7 mouse cellular contexts compared by ENCODE assay signal in the genomic region with DNA sequence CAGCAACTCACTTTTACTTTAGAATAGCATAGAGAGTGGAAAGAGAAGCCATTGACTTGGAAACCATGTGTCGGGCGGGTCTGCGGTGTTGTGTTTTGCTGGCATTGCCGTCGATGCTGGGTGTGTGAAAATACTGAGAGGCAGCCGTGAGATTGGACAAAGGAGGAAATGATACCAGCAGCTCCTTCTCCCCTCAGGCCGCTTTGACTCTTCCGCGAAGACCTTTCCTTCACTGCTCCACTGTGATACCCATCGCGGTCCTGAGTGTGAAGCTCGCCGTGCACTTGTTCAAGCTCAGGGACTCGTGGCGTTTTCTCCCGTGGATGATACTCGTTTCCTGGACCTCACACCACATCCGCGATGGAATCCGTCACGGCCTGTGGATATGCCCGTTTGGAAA. TPM values are rescaled to one million over a fixed set of nuclear protein-coding genes. Genes with fewer than 3 reads are reported as not detected.
A peak's percentile ranks its signal among the peaks of the same experiment; 100 is the strongest.
DNase-seq lines count a peak whose midpoint lies in the region; ATAC-seq lines count a peak whose summit lies in the region.
"Not testable (repeated sequence)": the region's sequence is repeated elsewhere in the genome, so short reads cannot be mapped to it uniquely, and the experiment has no call there.

No protein-coding gene starts in this region.

- not testable (repeated sequence) for H3K9ac ChIP-seq in hindbrain, embryonic 11.5 days (ENCODE audit: low read depth, low read length); intestine, embryonic 16.5 days (ENCODE audit: low read depth, low read length); limb, embryonic 13.5 days; lung, embryonic 16.5 days (ENCODE audit: low read length); midbrain, embryonic 14.5 days (replicated peaks; ENCODE audit: low read length); stomach, embryonic 14.5 days (replicated peaks; ENCODE audit: low read depth, low read length)

- 97% methylated on average over 10 of the region's 22 CpGs for WGBS in hindbrain, embryonic 11.5 days
- 96% methylated on average over 10 of the region's 22 CpGs for WGBS in intestine, embryonic 16.5 days
- WGBS in limb, embryonic 13.5 days: 96% methylated on average over 13 of the region's 22 CpGs
- WGBS in lung, embryonic 16.5 days: 94% methylated on average over 10 of the region's 22 CpGs
- WGBS in midbrain, embryonic 14.5 days: 97% methylated on average over 9 of the region's 22 CpGs
- WGBS in stomach, embryonic 14.5 days: 94% methylated on average over 9 of the region's 22 CpGs

- H3K9me3 ChIP-seq in hindbrain, embryonic 11.5 days (ENCODE audit: control insufficient read depth, low read length); intestine, embryonic 16.5 days (ENCODE audit: control insufficient read depth, low read length); lung, embryonic 16.5 days (ENCODE audit: control insufficient read depth, low read length); midbrain, embryonic 14.5 days (ENCODE audit: control insufficient read depth, low read length); stomach, embryonic 14.5 days (ENCODE audit: control insufficient read depth, low read depth, low read length): not testable (repeated sequence)
- H3K9me3 ChIP-seq in limb, embryonic 13.5 days: peaks cover 20% of the 10 kb centered on the region

- not testable (repeated sequence) for H3K4me3 ChIP-seq in hindbrain, embryonic 11.5 days (ENCODE audit: low read depth, low read length); intestine, embryonic 16.5 days (ENCODE audit: low read length); limb, embryonic 13.5 days; lung, embryonic 16.5 days (ENCODE audit: low read length); midbrain, embryonic 14.5 days (replicated peaks; ENCODE audit: low read depth, low read length); stomach, embryonic 14.5 days (ENCODE audit: low read depth, low read length)

- H3K36me3 ChIP-seq in hindbrain, embryonic 11.5 days (ENCODE audit: control insufficient read depth, insufficient read depth, low read length); intestine, embryonic 16.5 days (ENCODE audit: control insufficient read depth, insufficient read depth, low read length); limb, embryonic 13.5 days; lung, embryonic 16.5 days (ENCODE audit: control insufficient read depth, insufficient read depth, low read length); midbrain, embryonic 14.5 days (ENCODE audit: control insufficient read depth, insufficient read depth, low read length); stomach, embryonic 14.5 days (ENCODE audit: control insufficient read depth, insufficient read depth, low read length): not testable (repeated sequence)

- H3K4me1 ChIP-seq in hindbrain, embryonic 11.5 days (replicated peaks; ENCODE audit: control insufficient read depth, insufficient read depth, low read length); intestine, embryonic 16.5 days (ENCODE audit: control insufficient read depth, insufficient read depth, low read length); limb, embryonic 13.5 days; lung, embryonic 16.5 days (replicated peaks; ENCODE audit: control insufficient read depth, insufficient read depth, low read length); midbrain, embryonic 14.5 days (ENCODE audit: control insufficient read depth, insufficient read depth, low read length); stomach, embryonic 14.5 days (ENCODE audit: control insufficient read depth, insufficient read depth, low read length): not testable (repeated sequence)

- not testable (repeated sequence) for H3K4me2 ChIP-seq in hindbrain, embryonic 11.5 days (replicated peaks; ENCODE audit: low read depth, low read length); intestine, embryonic 16.5 days (ENCODE audit: low read depth, low read length); limb, embryonic 13.5 days (replicated peaks); lung, embryonic 16.5 days (ENCODE audit: low read depth, low read length); midbrain, embryonic 14.5 days (ENCODE audit: low read length); stomach, embryonic 14.5 days (replicated peaks; ENCODE audit: low read depth, low read length)

- not testable (repeated sequence) for H3K27ac ChIP-seq in hindbrain, embryonic 11.5 days (ENCODE audit: low read depth, low read length); intestine, embryonic 16.5 days (ENCODE audit: low read length); limb, embryonic 13.5 days; lung, embryonic 16.5 days (ENCODE audit: low read length); midbrain, embryonic 14.5 days (replicated peaks; ENCODE audit: low read depth, low read length); stomach, embryonic 14.5 days (ENCODE audit: low read length)

- H3K27me3 ChIP-seq in hindbrain, embryonic 11.5 days (ENCODE audit: control insufficient read depth, insufficient read depth, low read length); intestine, embryonic 16.5 days (replicated peaks; ENCODE audit: control insufficient read depth, insufficient read depth, low read length); limb, embryonic 13.5 days; lung, embryonic 16.5 days (ENCODE audit: control insufficient read depth, insufficient read depth, low read depth, low read length); midbrain, embryonic 14.5 days (ENCODE audit: control insufficient read depth, insufficient read depth, low read length); stomach, embryonic 14.5 days (ENCODE audit: control insufficient read depth, insufficient read depth, low read length): not testable (repeated sequence)

- not testable (repeated sequence) for DNase-seq in hindbrain, embryonic 11.5 days (ENCODE audit: low spot score); midbrain, embryonic 14.5 days

- ATAC-seq in granulocyte monocyte progenitor cell, adult 5-6 weeks (replicated peaks; ENCODE audit: poor library complexity, severe bottlenecking): peak; percentile 37; the same call in 1 of the 2 replicates
- ATAC-seq in hindbrain, embryonic 11.5 days (ENCODE audit: low FRiP score): peak; percentile 12; the same call in 1 of the 2 replicates
- ATAC-seq in intestine, embryonic 16.5 days: peak; percentile 27
- ATAC-seq in limb, embryonic 13.5 days (ENCODE audit: low FRiP score, low read depth): peak; percentile 22; the same call in 1 of the 2 replicates
- ATAC-seq in lung, embryonic 16.5 days (ENCODE audit: low read depth): peak; percentile 24
- peak; percentile 7; the same call in 1 of the 2 replicates for ATAC-seq in midbrain, embryonic 14.5 days (ENCODE audit: low FRiP score, low TSS enrichment)
- ATAC-seq in stomach, embryonic 14.5 days (ENCODE audit: insufficient number of reproducible peaks, insufficient read depth, low FRiP score, low read depth): peak; percentile 15; the same call in 1 of the 2 replicates

RNA-seq across cellular contexts. Expression of a gene that starts 6.8 kb away (rescaled TPM):
- total RNA-seq in granulocyte monocyte progenitor cell, adult 5-6 weeks (2014; fragmentation: Nextera tagmentation): not detected in 2 replicates
- total RNA-seq in granulocyte monocyte progenitor cell, adult 5-6 weeks (2017): 0.47 and 1.7 TPM in 2 replicates
- polyA plus RNA-seq in hindbrain, embryonic 11.5 days (2014; fragmentation: Nextera tagmentation; extraction: Ambion mirVana): 1.0 and 1.1 TPM in 2 replicates
- polyA plus RNA-seq in intestine, embryonic 16.5 days (2015; fragmentation: Nextera tagmentation; extraction: Ambion mirVana): 0.92 and 1.1 TPM in 2 replicates
- 1.7 and 1.8 TPM in 2 replicates for polyA plus RNA-seq in limb, embryonic 13.5 days (2015; fragmentation: Nextera tagmentation; extraction: Ambion mirVana)
- 0.75 and 1.6 TPM in 2 replicates for polyA plus RNA-seq in lung, embryonic 16.5 days (2015; fragmentation: Nextera tagmentation; extraction: Ambion mirVana)
- 2.3 and 3.0 TPM in 2 replicates for polyA plus RNA-seq in midbrain, embryonic 14.5 days (2014; fragmentation: Nextera tagmentation; extraction: Ambion mirVana)
- 1.4 and 2.1 TPM in 2 replicates for polyA plus RNA-seq in stomach, embryonic 14.5 days (2014; fragmentation: Nextera tagmentation; extraction: Ambion mirVana)

RNA-seq across cellular contexts. Expression of a gene that starts 7.1 kb away (rescaled TPM):
- total RNA-seq in granulocyte monocyte progenitor cell, adult 5-6 weeks (2014; fragmentation: Nextera tagmentation): 12.1 and 13.0 TPM in 2 replicates
- total RNA-seq in granulocyte monocyte progenitor cell, adult 5-6 weeks (2017): 4.5 and 6.8 TPM in 2 replicates
- polyA plus RNA-seq in hindbrain, embryonic 11.5 days (2014; fragmentation: Nextera tagmentation; extraction: Ambion mirVana): 1.9 TPM in 2 replicates
- polyA plus RNA-seq in intestine, embryonic 16.5 days (2015; fragmentation: Nextera tagmentation; extraction: Ambion mirVana): 1.2 and 2.1 TPM in 2 replicates
- 1.1 and 2.1 TPM in 2 replicates for polyA plus RNA-seq in limb, embryonic 13.5 days (2015; fragmentation: Nextera tagmentation; extraction: Ambion mirVana)
- 0.79 and 1.6 TPM in 2 replicates for polyA plus RNA-seq in lung, embryonic 16.5 days (2015; fragmentation: Nextera tagmentation; extraction: Ambion mirVana)
- polyA plus RNA-seq in midbrain, embryonic 14.5 days (2014; fragmentation: Nextera tagmentation; extraction: Ambion mirVana): 4.2 and 6.6 TPM in 2 replicates
- polyA plus RNA-seq in stomach, embryonic 14.5 days (2014; fragmentation: Nextera tagmentation; extraction: Ambion mirVana): 1.2 and 1.6 TPM in 2 replicates

RNA-seq across cellular contexts. Expression of a gene that starts 32.4 kb away (rescaled TPM):
- 67.1 and 82.9 TPM in 2 replicates for total RNA-seq in granulocyte monocyte progenitor cell, adult 5-6 weeks (2014; fragmentation: Nextera tagmentation)
- total RNA-seq in granulocyte monocyte progenitor cell, adult 5-6 weeks (2017): 46.5 and 57.2 TPM in 2 replicates
- polyA plus RNA-seq in hindbrain, embryonic 11.5 days (2014; fragmentation: Nextera tagmentation; extraction: Ambion mirVana): 93.3 and 105 TPM in 2 replicates
- 41.6 and 44.2 TPM in 2 replicates for polyA plus RNA-seq in intestine, embryonic 16.5 days (2015; fragmentation: Nextera tagmentation; extraction: Ambion mirVana)
- polyA plus RNA-seq in limb, embryonic 13.5 days (2015; fragmentation: Nextera tagmentation; extraction: Ambion mirVana): 85.4 and 87.4 TPM in 2 replicates
- 56.9 and 62.2 TPM in 2 replicates for polyA plus RNA-seq in lung, embryonic 16.5 days (2015; fragmentation: Nextera tagmentation; extraction: Ambion mirVana)
- 92.8 and 122 TPM in 2 replicates for polyA plus RNA-seq in midbrain, embryonic 14.5 days (2014; fragmentation: Nextera tagmentation; extraction: Ambion mirVana)
- polyA plus RNA-seq in stomach, embryonic 14.5 days (2014; fragmentation: Nextera tagmentation; extraction: Ambion mirVana): 76.5 and 79.3 TPM in 2 replicates
